Mouse (Mus musculus) left cerebral cortex, postnatal 14 days (tissue): ENCODE measurements around the gene Tmem179. TPM values are rescaled to one million over a fixed set of nuclear protein-coding genes. Genes with fewer than 3 reads are reported as not detected.

Experiments used
- DNase-seq, 2 experiments: peaks; one replicate each; pipeline ENCODE4 v3.0.0; 2021 to 2022; ENCODE audit warnings: low spot score in 2 of 2, mixed read lengths in 1 of 2
- intact Hi-C: fragments of 180-260 bp; cut with DNase I; formaldehyde crosslinking; loops from one replicate; pipeline ENCODE4 v1.15.1; 2025
- long read RNA-seq, 2 experiments: library from polyadenylated mRNA; stranded (forward); transcript quantifications; one replicate each; pipeline ENCODE4 v2.0.0; 2021
- total RNA-seq, 2 experiments: library from RNA; stranded (reverse); gene quantifications; 2 replicates each; pipeline ENCODE4 v1.2.3; 2021

The Tmem179 gene
- total RNA-seq = 100 to 1,000 TPM; 138 to 146 TPM
- long read RNA-seq, experiment 1, transcript Tmem179-201 (4 exons, 2,380 nt) = major isoform, 335 of 374 reads
- long read RNA-seq, experiment 1, partial matches to known transcripts = 3 of 374 reads
- long read RNA-seq, experiment 1, other reads (novel, unspliced or antisense) = 36 of 374 reads
- long read RNA-seq, experiment 2, transcript Tmem179-201 (4 exons, 2,380 nt) = major isoform, 281 of 317 reads
- long read RNA-seq, experiment 2, partial matches to known transcripts = 2 of 317 reads
- long read RNA-seq, experiment 2, other reads (novel, unspliced or antisense) = 34 of 317 reads

GRCm38 (mm10) chr12:112516697-112517337 is at the start of gene Tmem179:
Tmem179 (minus strand) TSS chr12:112516747.
- DNase-seq = no peak
- intact Hi-C loops = no loop called here

DNA sequence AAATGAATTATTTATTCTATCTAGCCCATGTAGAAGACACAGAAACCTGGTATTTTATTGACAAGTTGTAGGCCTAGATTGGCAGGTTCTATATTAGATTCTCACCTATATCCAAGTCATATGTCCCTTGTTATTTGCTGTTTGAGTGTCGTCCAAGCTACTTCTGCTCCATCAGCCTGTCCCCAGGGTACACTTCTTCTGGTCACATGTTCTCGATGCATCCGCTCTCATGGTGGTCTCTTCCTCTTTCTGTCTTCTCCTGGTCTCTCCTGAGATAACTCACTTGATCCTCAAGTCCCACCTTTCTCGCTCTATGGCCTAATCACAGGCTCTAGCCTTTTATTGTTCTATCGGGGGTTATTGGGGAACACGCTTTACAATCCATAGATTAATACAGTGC is 46.5 kb upstream of the Tmem179 start:
- intact Hi-C loops = no loop called here
- DNase-seq = no peak

GRCm38 (mm10) chr12:112562462-112562861 is 45.9 kb upstream of the Tmem179 start:
- DNase-seq = no peak
- intact Hi-C loops = no loop called here

DNA sequence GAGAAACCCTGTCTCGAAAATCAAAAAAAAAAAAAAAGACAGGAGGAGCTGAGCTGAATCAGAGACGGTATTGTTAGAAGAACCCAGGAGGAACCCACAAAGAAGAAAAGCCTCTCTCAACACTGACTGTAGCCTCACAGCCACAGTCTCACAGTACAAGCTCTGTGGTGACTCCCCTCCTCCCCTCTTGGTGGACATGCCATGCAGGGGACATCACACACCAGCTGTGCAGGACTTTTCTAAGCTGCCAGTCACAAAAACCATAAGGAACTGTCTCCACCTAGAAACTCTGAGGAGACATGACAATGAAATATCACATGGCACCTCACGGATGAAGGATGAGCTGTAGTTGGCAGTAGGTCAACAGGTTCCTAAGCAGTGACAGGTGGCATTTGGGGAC is 44.6 kb upstream of the Tmem179 start:
- no peak for DNase-seq
- intact Hi-C loops = no loop called here

DNA sequence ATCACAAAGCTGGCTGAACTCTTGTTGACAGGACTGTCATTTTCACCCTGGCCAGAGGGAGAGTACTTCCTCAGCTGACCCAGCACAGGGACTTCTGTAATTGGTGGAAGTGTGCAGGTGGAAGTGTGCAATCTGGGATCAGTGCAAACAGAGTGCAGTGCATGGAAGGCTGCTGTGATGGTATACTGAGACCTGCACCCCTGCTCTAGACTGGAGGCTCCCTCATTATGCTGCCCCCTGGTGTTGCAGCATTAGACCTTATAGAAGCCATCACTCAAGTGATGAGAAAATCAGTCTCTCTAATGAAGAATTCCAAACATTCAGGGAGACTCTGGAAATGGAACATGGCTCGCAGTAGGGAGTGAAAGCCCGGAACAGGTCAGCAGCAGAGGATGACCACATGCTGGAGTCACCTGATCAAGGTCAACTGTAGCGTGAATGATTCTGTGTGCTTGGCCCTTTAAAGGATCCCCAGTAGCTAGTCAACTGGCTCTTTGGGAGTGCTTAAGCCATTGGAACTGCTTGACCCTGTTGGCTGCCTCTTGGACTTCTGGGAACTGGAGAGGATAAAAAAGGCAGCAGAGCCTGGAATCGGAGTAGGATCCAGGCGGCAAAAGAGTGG is 43.7 kb upstream of the Tmem179 start:
- intact Hi-C loops = no loop called here
- no peak for DNase-seq

DNA sequence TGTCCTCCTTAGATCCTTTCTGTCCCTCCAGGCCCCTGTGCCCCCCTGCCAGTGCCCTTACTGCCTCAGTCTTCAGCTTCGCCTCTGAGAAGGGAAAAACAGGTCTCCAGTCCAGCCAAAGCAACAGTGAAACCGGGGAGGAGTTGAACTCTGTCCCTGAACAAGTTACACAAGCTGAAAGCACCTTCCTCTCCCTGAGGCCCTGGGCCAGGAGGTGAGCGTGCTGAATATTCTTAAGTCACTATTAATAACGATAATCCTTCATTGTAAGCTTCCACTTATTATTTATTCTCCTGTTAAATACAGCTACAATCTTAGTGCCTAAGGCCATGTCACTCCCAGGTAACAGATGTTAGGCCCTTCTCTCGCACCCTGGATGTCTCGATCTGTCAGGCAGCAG is 43.1 kb upstream of the Tmem179 start:
- intact Hi-C loops = no loop called here
- DNase-seq = no peak

DNA sequence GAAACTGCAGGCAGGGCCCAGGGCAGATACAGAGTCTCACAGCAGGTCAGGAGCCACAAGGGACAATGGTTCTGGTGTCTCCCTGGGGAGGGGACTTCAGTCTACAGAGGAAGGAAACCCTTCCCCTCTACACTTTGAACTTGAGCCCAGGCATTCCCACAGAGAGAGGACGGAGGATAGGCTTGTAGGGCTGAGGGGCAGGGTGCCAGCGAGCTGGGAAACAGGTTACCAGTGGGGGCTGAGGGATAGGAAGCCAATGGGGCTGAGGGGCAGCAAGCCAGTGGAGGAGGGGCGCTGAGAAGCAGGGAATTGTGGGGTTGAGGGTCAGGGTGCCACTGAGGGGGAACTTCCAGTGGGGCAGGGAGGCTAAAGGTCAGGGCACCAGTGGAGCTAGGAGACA is 42.7 kb upstream of the Tmem179 start:
- DNase-seq = no peak
- intact Hi-C loops = no loop called here

DNA sequence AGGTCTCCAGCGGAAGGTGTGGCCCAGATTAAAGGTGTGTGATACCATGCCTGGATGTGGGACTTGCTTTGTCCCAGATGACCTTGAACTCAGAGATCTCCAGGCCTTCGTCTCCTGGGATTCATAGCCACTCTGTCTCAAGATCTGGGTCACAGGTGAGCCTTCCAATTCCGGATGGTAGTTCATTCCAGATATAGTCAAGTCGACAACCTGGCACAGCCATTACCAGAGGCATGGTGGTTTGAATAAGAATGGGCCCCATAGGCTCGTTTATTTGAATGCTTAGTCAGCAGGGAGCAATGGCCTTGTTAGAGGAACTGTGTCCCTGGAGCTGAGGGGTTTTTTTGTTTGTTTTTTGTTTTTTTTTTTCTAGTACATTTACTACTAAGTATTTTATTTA is 40.7 kb upstream of the Tmem179 start:
- DNase-seq = no peak
- intact Hi-C loops = no loop called here

GRCm38 (mm10) chr12:112556531-112557060 is 40.0 kb upstream of the Tmem179 start:
- no peak for DNase-seq
- intact Hi-C loops = no loop called here

DNA sequence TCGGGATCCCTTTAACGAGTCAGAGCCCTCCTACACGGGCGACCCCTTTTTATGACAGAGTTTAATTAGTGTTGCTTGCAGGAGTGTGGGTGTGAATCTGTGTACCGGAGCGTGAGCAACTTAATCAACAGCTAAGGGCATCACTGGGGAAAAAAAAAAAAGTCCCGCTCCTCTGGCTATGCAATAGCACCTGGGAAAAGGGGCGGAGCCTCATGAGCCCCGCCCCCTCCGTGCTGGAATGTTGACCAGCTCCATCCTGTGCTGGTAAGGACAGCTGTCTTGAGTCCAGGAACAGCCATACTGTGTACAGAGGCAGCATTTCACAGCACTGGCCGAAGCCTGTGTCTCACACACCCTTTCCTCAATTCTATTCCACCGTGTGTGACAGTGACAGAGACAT is 38.4 kb upstream of the Tmem179 start:
- DNase-seq = no peak
- intact Hi-C loops = loop anchor here (5.0 kb wide), 1 partner anchor 67 kb away; the partner anchor contains the start of gene Adssl1

DNA sequence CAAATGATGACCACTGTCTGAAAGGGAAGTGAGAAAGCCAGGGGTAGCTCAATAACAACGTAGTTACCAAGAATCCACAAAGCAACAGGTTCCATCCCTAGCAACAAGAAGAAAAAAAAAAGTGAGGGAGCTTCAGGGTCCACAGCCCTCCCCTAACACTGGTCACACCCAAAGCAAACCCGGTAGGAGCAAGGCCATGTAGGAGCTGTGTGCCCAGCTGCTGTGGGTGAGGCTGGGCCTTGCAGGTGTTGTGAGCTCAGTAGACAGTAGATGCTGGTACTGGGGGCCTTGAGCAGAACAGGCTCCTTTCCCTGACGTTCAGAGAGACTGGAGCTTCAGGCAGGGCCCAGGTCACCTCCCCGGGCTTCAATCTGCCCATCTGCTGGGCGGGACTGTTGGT is 36.0 kb upstream of the Tmem179 start:
- DNase-seq = no peak
- intact Hi-C loops = loop anchor here (1.0 to 5.0 kb wide), 2 partner anchors 53 to 70 kb away; partner anchors contain the start of gene Adssl1

DNA sequence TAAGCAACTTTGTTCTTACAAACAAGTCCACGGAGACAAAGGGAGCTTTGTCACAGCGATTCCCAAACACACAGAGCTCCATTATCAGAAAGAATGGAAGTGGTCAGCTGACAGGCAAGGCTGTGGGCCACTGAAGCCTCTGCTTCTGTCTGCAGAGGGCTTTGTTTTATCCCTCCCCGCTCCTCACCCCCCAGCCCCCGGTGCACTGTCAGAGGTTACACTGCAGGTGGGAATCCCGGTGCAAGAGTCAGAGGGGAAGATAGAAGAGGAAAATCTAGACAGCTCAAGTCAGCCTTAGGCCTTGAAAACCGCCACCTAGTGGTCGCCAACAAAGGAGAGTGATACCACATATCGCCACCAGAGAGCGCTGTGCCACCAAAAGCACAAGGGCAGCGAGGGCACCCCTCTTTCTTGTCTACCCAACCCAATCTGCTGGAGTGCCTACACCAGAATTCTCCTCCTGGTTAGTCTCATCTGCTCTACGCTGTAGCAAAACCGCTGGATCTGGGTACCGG is 35.4 kb upstream of the Tmem179 start:
- intact Hi-C loops = loop anchor here (1.0 to 5.0 kb wide), 2 partner anchors 53 to 70 kb away; partner anchors contain the start of gene Adssl1

GRCm38 (mm10) chr12:112549287-112549686 is 32.7 kb upstream of the Tmem179 start:
- DNase-seq = no peak
- intact Hi-C loops = loop anchor here (10.0 kb wide), 1 partner anchor 434 kb away; no protein-coding TSS in a partner anchor

More for the DNA sequence above, 35.4 kb upstream of the Tmem179 start:
- DNase-seq = peak; percentile 94 to 95

- intact Hi-C loops = loop anchor here (10.0 kb wide), 1 partner anchor 431 kb away; no protein-coding TSS in a partner anchor
These were observed 29.6 kb upstream of the Tmem179 start for GRCm38 (mm10) chr12:112546110-112546509.

DNA sequence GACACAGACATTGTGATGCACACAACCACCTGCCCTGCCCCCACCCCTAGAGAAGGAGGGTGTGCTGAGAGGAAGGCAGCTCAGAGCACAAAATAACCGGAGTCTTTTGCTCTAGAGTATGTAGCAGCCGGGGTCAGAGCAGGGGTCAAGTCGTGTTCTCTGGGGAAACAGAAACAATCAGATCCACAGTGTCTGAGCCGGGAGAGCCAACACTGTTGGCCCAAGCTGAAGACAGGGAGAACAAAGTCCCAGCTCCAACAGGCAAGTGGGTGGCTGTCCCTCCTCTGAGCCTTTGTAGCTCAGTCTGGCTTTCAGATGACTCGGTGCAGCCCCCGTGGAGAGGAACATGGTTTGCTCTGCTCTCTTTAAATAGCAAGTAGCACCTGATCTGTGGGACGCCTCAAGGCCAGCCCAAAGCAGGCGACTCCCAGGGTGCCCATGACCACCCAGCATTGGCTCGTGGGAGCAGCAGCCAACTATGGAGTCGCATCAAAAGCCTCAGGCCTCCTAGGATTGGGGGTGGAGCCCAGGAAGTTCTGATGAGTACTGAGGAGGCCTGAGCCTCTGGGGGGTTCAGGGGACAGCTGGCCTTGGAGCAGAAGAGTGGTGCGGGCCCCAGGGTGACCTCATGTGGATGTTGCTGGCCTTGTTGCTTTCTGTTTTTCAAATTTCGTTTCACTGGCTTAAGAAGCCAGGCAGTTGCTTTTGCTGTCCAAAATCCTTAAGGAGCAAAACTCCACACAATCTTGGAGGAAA is 28.6 kb upstream of the Tmem179 start:
- intact Hi-C loops = loop anchor here (5.0 to 10.0 kb wide), 2 partner anchors 48 to 430 kb away; no protein-coding TSS in a partner anchor
- no peak for DNase-seq

More at GRCm38 (mm10) chr12:112546110-112546509, 29.6 kb upstream of the Tmem179 start:
- DNase-seq = no peak

DNA sequence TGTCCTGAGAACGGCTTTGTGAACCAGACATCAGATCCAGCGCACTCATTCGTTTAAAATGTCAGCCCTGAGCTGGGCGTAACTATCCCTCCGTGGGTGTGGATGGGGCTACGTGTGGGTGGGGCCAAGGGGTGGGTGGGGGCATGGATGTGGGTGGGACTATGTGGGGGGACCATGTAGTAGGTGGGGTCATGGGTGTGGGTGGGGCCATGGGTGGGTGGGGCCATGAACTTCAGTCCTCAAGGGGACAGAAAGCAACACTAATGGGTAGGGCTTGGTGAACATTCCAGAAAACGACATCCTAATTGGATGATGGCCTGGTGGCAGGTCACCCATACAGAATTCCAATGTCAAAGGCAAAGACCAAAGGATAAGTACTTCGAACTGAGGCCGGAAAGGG is 27.4 kb upstream of the Tmem179 start:
- DNase-seq = no peak
- intact Hi-C loops = loop anchor here (1.0 to 10.0 kb wide), 3 partner anchors 47 to 429 kb away; no protein-coding TSS in a partner anchor

DNA sequence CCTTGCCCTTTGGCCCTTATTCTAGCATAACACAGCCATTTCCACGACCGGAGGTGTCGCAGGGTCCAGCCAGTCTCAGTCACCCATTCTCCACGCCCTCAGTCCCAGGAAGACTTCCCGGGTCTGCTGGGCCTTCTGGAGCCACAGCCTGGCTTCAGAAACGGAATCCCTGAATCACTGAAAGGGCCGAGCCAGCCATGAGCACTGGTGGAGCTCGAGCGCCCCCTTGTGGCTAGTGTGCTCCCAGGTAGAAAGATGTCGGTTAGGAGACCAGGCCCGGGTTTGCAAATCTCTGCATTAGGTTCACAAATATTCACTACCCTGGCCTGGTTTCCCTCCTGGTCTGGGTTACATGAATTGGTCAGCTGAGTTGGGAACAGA is 26.4 kb upstream of the Tmem179 start:
- DNase-seq = peak; percentile 90 to 95

GRCm38 (mm10) chr12:112542257-112542919 is 25.8 kb upstream of the Tmem179 start:
- intact Hi-C loops = loop anchor here (5.0 to 10.0 kb wide), 2 partner anchors 45 to 428 kb away; no protein-coding TSS in a partner anchor
- DNase-seq = no peak

More for the DNA sequence above, 26.4 kb upstream of the Tmem179 start:
- intact Hi-C loops = loop anchor here (1.0 to 10.0 kb wide), 3 partner anchors 46 to 428 kb away; no protein-coding TSS in a partner anchor
